Mouse (Mus musculus) MEL (cell line): ENCODE results near the gene Gss. TPM values are rescaled to one million over a fixed set of nuclear protein-coding genes. Genes with fewer than 3 reads are reported as not detected.

Source experiments
- DNase-seq: peaks from one replicate; pipeline ENCODE4 v3.0.0; 2011; ENCODE audit warnings: low read depth, low spot score
- H3K27ac ChIP-seq: 2 replicates; pipeline ENCODE4 v1.5.1; 2012; ENCODE audit warnings: low read depth, mild to moderate bottlenecking, control low read depth, low read length, moderate library complexity; ENCODE audit not compliant: control insufficient read depth
- H3K27me3 ChIP-seq, 2 experiments: fragments of 150-350 bp in 1 of 2; sonication (generic) in 1 of 2; 2 replicates each; pipeline ENCODE4 v1.6.1; 2012; ENCODE audit warnings: low read length in 2 of 2, mild to moderate bottlenecking in 2 of 2, improper control_type of control experiment in 1 of 2, moderate library complexity in 1 of 2; ENCODE audit not compliant: insufficient read depth in 2 of 2, control insufficient read depth in 1 of 2
- H3K36me3 ChIP-seq, 2 experiments: 2 replicates each; pipeline ENCODE4 v1.6.1; 2012 to 2014; ENCODE audit warnings: low read length in 2 of 2, improper control_type of control experiment in 1 of 2, inconsistent platforms in 1 of 2, mild to moderate bottlenecking in 1 of 2; ENCODE audit not compliant: insufficient read depth in 2 of 2, control insufficient read depth in 1 of 2
- H3K4me1 ChIP-seq, 2 experiments: fragments of 150-350 bp in 1 of 2; sonication (generic) in 1 of 2; 2 replicates each; pipeline ENCODE4 v1.6.1; 2012; ENCODE audit warnings: low read length in 2 of 2, improper control_type of control experiment in 1 of 2, mild to moderate bottlenecking in 1 of 2; ENCODE audit not compliant: insufficient read depth in 2 of 2, control insufficient read depth in 1 of 2
- H3K4me3 ChIP-seq, 2 experiments: fragments of 150-350 bp in 1 of 2; sonication (generic) in 1 of 2; 2 replicates each; pipeline ENCODE4 v1.5.1; 2012; ENCODE audit warnings: low read depth in 2 of 2, low read length in 2 of 2, mild to moderate bottlenecking in 2 of 2, moderate library complexity in 2 of 2, control low read depth in 1 of 2, improper control_type of control experiment in 1 of 2; ENCODE audit not compliant: control insufficient read depth in 1 of 2, insufficient read depth in 1 of 2
- H3K79me2 ChIP-seq: 2 replicates; pipeline ENCODE4 v1.6.1; 2012; ENCODE audit warnings: mild to moderate bottlenecking, low read length, moderate library complexity; ENCODE audit not compliant: control insufficient read depth, poor library complexity, insufficient read depth
- H3K9ac ChIP-seq: 2 replicates; pipeline ENCODE4 v1.6.1; 2012; ENCODE audit warnings: low read depth, mild to moderate bottlenecking, control low read depth, low read length, moderate library complexity; ENCODE audit not compliant: control insufficient read depth, poor library complexity, severe bottlenecking
- H3K9me3 ChIP-seq: fragments of 150-350 bp; sonication (generic); replicated peaks from 2 replicates; pipeline ENCODE4 v1.6.1; 2012; ENCODE audit warnings: mild to moderate bottlenecking, low read length, improper control_type of control experiment, moderate library complexity; ENCODE audit not compliant: insufficient read depth
- CHD1 ChIP-seq: IDR thresholded peaks from 2 replicates; pipeline ENCODE4 v1.6.1; 2012; ENCODE audit warnings: low read depth, mild to moderate bottlenecking, inconsistent platforms, low read length, improper control_type of control experiment
- E2F4 ChIP-seq: IDR thresholded peaks from 2 replicates; pipeline ENCODE4 v1.6.1; 2011; ENCODE audit warnings: low read depth, low read length, improper control_type of control experiment, borderline replicate concordance
- ELF1 ChIP-seq: IDR thresholded peaks from 2 replicates; pipeline ENCODE4 v1.6.1; 2014; ENCODE audit warnings: low read depth, mild to moderate bottlenecking, inconsistent platforms, low read length, improper control_type of control experiment, moderate library complexity
- EP300 ChIP-seq, 2 experiments: IDR thresholded peaks; 2 replicates each; pipeline ENCODE4 v1.6.1; 2011; ENCODE audit warnings: improper control_type of control experiment in 2 of 2, low read length in 2 of 2, low read depth in 1 of 2, mild to moderate bottlenecking in 1 of 2
- ETS1 ChIP-seq: IDR thresholded peaks from 2 replicates; pipeline ENCODE4 v1.6.1; 2012; ENCODE audit warnings: low read depth, mild to moderate bottlenecking, inconsistent platforms, low read length, improper control_type of control experiment, moderate library complexity
- GATA1 ChIP-seq: IDR thresholded peaks from 2 replicates; pipeline ENCODE4 v1.6.1; 2011; ENCODE audit warnings: low read depth, low read length, improper control_type of control experiment
- HCFC1 ChIP-seq: IDR thresholded peaks from 2 replicates; pipeline ENCODE4 v1.6.1; 2012; ENCODE audit warnings: low read depth, mild to moderate bottlenecking, inconsistent platforms, low read length, improper control_type of control experiment, moderate library complexity
- MEF2A ChIP-seq: IDR thresholded peaks from 2 replicates; pipeline ENCODE4 v1.6.1; 2014; ENCODE audit warnings: low read depth, mild to moderate bottlenecking, inconsistent platforms, low read length, improper control_type of control experiment; ENCODE audit not compliant: poor library complexity, insufficient replicate concordance, severe bottlenecking; ENCODE audit errors: extremely low read depth
- NELFE ChIP-seq: IDR thresholded peaks from 2 replicates; pipeline ENCODE4 v1.6.1; 2011; ENCODE audit warnings: low read depth, low read length, improper control_type of control experiment
- POLR2A ChIP-seq, 2 experiments: IDR thresholded peaks; 2 replicates each; pipeline ENCODE4 v1.6.1; 2011 to 2012; ENCODE audit warnings: low read length in 2 of 2, mild to moderate bottlenecking in 2 of 2, control low read depth in 1 of 2, improper control_type of control experiment in 1 of 2, low read depth in 1 of 2, moderate library complexity in 1 of 2; ENCODE audit not compliant: control insufficient read depth in 1 of 2, insufficient read depth in 1 of 2, poor library complexity in 1 of 2
- TAL1 ChIP-seq: IDR thresholded peaks from 2 replicates; pipeline ENCODE4 v1.6.1; 2012; ENCODE audit warnings: mild to moderate bottlenecking, inconsistent platforms, low read length, moderate library complexity, mixed read lengths
- TBP ChIP-seq: IDR thresholded peaks from 2 replicates; pipeline ENCODE4 v1.8.0; 2011; ENCODE audit warnings: low read depth, low read length, improper control_type of control experiment
- TCF12 ChIP-seq: IDR thresholded peaks from 2 replicates; pipeline ENCODE4 v1.6.1; 2014; ENCODE audit warnings: low read depth, mild to moderate bottlenecking, inconsistent platforms, low read length, improper control_type of control experiment, moderate library complexity
- USF1 ChIP-seq: IDR thresholded peaks from 2 replicates; pipeline ENCODE4 v1.6.1; 2014; ENCODE audit warnings: low read depth, mild to moderate bottlenecking, inconsistent platforms, low read length, improper control_type of control experiment, moderate library complexity
- USF2 ChIP-seq, 2 experiments: IDR thresholded peaks; 2 replicates each; pipeline ENCODE4 v1.6.1; 2011 to 2012; ENCODE audit warnings: improper control_type of control experiment in 2 of 2, low read length in 2 of 2, borderline replicate concordance in 1 of 2, inconsistent platforms in 1 of 2, low read depth in 1 of 2, mild to moderate bottlenecking in 1 of 2; ENCODE audit not compliant: insufficient read depth in 1 of 2
- ZC3H11A ChIP-seq: IDR thresholded peaks from 2 replicates; pipeline ENCODE4 v1.6.1; 2012; ENCODE audit warnings: low read depth, mild to moderate bottlenecking, inconsistent platforms, low read length, improper control_type of control experiment
- ZNF384 ChIP-seq: IDR thresholded peaks from 2 replicates; pipeline ENCODE4 v1.6.1; 2012; ENCODE audit warnings: low read depth, mild to moderate bottlenecking, inconsistent platforms, low read length, improper control_type of control experiment
- polyA plus RNA-seq, 2 experiments: library from polyadenylated mRNA; stranded (reverse) in 1 of 2; unstranded in 1 of 2; fragments of >175 nt in 1 of 2; fragments of >200 nt in 1 of 2; gene quantifications; 2 replicates each; pipeline versions ENCODE4 v1.2.1 to v1.2.4; 2012; ENCODE audit warnings: low replicate concordance in 2 of 2, low read depth in 1 of 2; ENCODE audit not compliant: insufficient read length in 2 of 2, insufficient read depth in 1 of 2, missing spikeins in 1 of 2
- total RNA-seq: library from RNA; depleted of rRNA; stranded (reverse); fragments of 300-350 nt; gene quantifications from 2 replicates; pipeline ENCODE4 v1.2.3, GENCODE M21; 2012

Gene Gss
- total and polyA plus RNA-seq, 3 experiments = 21.9 to 24.0 TPM; not detected in 1

DNA sequence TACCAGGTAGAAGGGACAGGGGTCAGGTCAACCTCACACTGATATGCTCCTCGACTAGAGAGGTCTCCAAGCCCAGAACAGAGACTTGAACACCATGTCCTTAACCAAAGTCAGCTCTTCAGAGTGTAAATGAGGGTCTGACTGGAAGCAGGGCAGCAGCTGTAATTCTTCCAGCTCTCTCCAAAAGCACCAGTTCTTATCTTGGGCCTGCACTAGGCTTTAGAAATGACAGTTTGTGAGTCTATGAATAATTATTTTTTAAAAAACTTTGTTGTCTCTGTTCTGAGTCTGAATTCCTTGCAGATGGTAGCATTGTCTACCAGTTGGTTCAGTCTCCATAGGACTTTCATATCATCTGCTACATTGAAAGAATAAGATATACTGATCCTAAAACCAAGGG lies 30.4 kb downstream of the Gss start:
- TF ChIP-seq ZC3H11A (no peak), USF2 (IDR thresholded peaks at IDR 0.05; ENCODE audit: borderline replicate concordance in 1 of 2, insufficient read depth in 1 of 2, low read depth in 1 of 2, low read length in 2 of 2) (no peak), E2F4 (no peak), GATA1 (peak; percentile 50), EP300 (IDR thresholded peaks at IDR 0.05; ENCODE audit: low read depth in 1 of 2, low read length in 2 of 2) (peak; percentile 57 to 74; a peak in 3 of 4 replicates), POLR2A (IDR thresholded peaks at IDR 0.05; ENCODE audit: control insufficient read depth in 1 of 2, insufficient read depth in 1 of 2, low read depth in 1 of 2, low read length in 2 of 2, poor library complexity in 1 of 2) (no peak), HCFC1 (no peak), NELFE (no peak), TAL1 (peak; percentile 23; the same call in 1 of the 2 replicates), ETS1 (peak; percentile 48), TBP (no peak), MEF2A (no peak), CHD1 (no peak)
- Histone ChIP-seq H3K27ac (peak overlapping the region; percentile 31; the same call in 1 of the 2 replicates), H3K9ac (no peak overlapping the region; the same call in 1 of the 2 replicates), H3K36me3 (peaks cover 0 to 13% of the 10 kb centered on the region in 2 experiments; a peak in 2 of 4 replicates), H3K79me2 (no peaks in the 10 kb centered on the region), H3K4me3 (no peak overlapping the region), H3K9me3 (no peaks in the 10 kb centered on the region), H3K27me3 (no peaks in the 10 kb centered on the region), H3K4me1 (peaks cover 15 to 18% of the 10 kb centered on the region in 2 experiments)
- DNase-seq = peak; percentile 57

DNA sequence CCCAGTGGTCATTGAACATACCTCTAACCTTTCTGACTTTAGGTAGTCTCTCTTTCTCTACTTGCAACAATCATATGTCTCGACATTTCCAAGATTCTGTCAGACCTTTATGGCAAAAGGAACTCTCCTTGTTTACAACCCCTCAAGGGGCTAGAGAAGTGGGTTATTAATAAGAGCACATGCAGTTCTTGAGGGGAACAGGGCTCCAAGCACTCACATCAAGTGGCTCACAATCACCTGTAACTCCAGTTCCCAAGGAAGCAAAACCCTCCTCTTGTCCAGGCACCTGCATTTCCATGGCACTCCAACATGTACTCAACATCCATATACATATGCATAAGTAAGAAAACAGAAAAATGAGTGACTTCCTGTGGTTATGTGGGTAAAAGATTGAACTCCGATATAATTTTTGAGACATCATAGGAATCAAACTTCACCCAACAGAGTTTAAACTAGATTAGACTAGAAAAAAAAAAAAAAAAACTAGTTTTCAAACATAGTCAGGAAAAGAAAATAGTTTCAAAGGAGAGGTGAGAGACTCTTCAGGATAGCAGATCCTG lies 38.1 kb downstream of the Gss start:
- H3K27me3 ChIP-seq = no peaks in the 10 kb centered on the region
- peaks cover 0 to 20% of the 10 kb centered on the region in 2 experiments; a peak in 2 of 4 replicates for H3K36me3 ChIP-seq
- TF ChIP-seq TCF12 = no peak
- peak; percentile 47; the same call in 1 of the 2 replicates for TF ChIP-seq ZNF384
- TF ChIP-seq USF1 = no peak
- no peak for TF ChIP-seq ETS1
- TF ChIP-seq CHD1 = no peak
- TF ChIP-seq ELF1 = no peak
- H3K9ac ChIP-seq = no peak overlapping the region
- H3K79me2 ChIP-seq = no peaks in the 10 kb centered on the region
- no peaks in the 10 kb centered on the region for H3K9me3 ChIP-seq
- H3K27ac ChIP-seq = no peak overlapping the region
- no peak overlapping the region for H3K4me3 ChIP-seq
- peaks cover 20 to 21% of the 10 kb centered on the region in 2 experiments for H3K4me1 ChIP-seq
- DNase-seq = no peak
